Mouse (Mus musculus): ENCODE results near the gene Trpc1. TPM values are rescaled to one million over a fixed set of nuclear protein-coding genes. Genes with fewer than 3 reads are reported as not detected.

The Trpc1 gene
- polyA plus RNA-seq (2014; fragmentation: Illumina TruSeq; extraction: RNeasy Lipid Tissue Mini Kit (QIAGEN cat#74804); ENCODE audit: low read depth, low replicate concordance): 7.7 TPM

GRCm38 (mm10) chr9:95750037-95750511 is at the start of gene Trpc1:
Gene Trpc1, minus strand, starts transcription at chr9:95750375.

Other genes starting within 250 kb of the Trpc1 start
- 37.9 TPM for gene U2surp, start 238.4 kb downstream of the Trpc1 start, polyA plus RNA-seq (2014; fragmentation: Illumina TruSeq; extraction: RNeasy Lipid Tissue Mini Kit (QIAGEN cat#74804); ENCODE audit: low read depth, low replicate concordance)
- gene Paqr9, start 190.7 kb downstream of the Trpc1 start, polyA plus RNA-seq (2014; fragmentation: Illumina TruSeq; extraction: RNeasy Lipid Tissue Mini Kit (QIAGEN cat#74804); ENCODE audit: low read depth, low replicate concordance): 20.2 TPM
- gene Pcolce2, start 112.8 kb downstream of the Trpc1 start, polyA plus RNA-seq (2014; fragmentation: Illumina TruSeq; extraction: RNeasy Lipid Tissue Mini Kit (QIAGEN cat#74804); ENCODE audit: low read depth, low replicate concordance): 12.8 TPM
- 0.16 TPM for gene Pls1, start 94.9 kb upstream of the Trpc1 start, polyA plus RNA-seq (2014; fragmentation: Illumina TruSeq; extraction: RNeasy Lipid Tissue Mini Kit (QIAGEN cat#74804); ENCODE audit: low read depth, low replicate concordance)
- 7.6 TPM for gene Atr, start 107.2 kb upstream of the Trpc1 start, polyA plus RNA-seq (2014; fragmentation: Illumina TruSeq; extraction: RNeasy Lipid Tissue Mini Kit (QIAGEN cat#74804); ENCODE audit: low read depth, low replicate concordance)
- 8.5 TPM for gene Xrn1, start 204.4 kb upstream of the Trpc1 start, polyA plus RNA-seq (2014; fragmentation: Illumina TruSeq; extraction: RNeasy Lipid Tissue Mini Kit (QIAGEN cat#74804); ENCODE audit: low read depth, low replicate concordance)